Mouse (Mus musculus): ENCODE data around the gene Cherp.

- TF ChIP-seq CTCF (IDR thresholded peaks at IDR 0.05; ENCODE audit: control insufficient read depth, insufficient read depth, insufficient replicate concordance, low read depth, low read length) (no peak), POLR2A (IDR thresholded peaks at IDR 0.05; ENCODE audit: control insufficient read depth, low read depth, low read length) (no peak)
Measured at GRCm38 (mm10) chr8:72495411-72496111, 20.5 kb upstream of the Cherp start.

Measured in testis, adult 2 months (tissue).